9 mouse cellular contexts compared by ENCODE assay signal in genomic region chr2:160327167-160327566, GRCm38 (mm10). TPM values are rescaled to one million over a fixed set of nuclear protein-coding genes. Genes with fewer than 3 reads are reported as not detected.
DNase-seq lines count a peak whose midpoint lies in the region; ATAC-seq and TF ChIP-seq lines count a peak whose summit lies in the region.
"Had no signal": no experiment of that assay in that cellular context is flagged by ENCODE, and none has a peak within 500 bp of the region (broad histone marks: within the 10 kb centered on the region; RNA-seq: fewer than 3 reads in every experiment).

No protein-coding gene starts in this region.

- H3K4me2 ChIP-seq in lung, embryonic 14.5 days = no peak overlapping the region
- no peak overlapping the region for H3K4me2 ChIP-seq in neural tube, embryonic 15.5 days
- H3K4me2 ChIP-seq in forebrain, embryonic 15.5 days (replicated peaks) = no peak overlapping the region

- H3K36me3 ChIP-seq in erythroblast, embryonic 14.5 days (ENCODE audit: control insufficient read depth) = no peaks in the 10 kb centered on the region
- H3K36me3 ChIP-seq in kidney, adult 2 months (ENCODE audit: control insufficient read depth, insufficient read depth, low read length) = no peaks in the 10 kb centered on the region
- H3K36me3 ChIP-seq in lung, embryonic 14.5 days (ENCODE audit: insufficient read depth) = no peaks in the 10 kb centered on the region
- H3K36me3 ChIP-seq in neural tube, embryonic 15.5 days = no peaks in the 10 kb centered on the region
- H3K36me3 ChIP-seq in forebrain, embryonic 15.5 days = no peaks in the 10 kb centered on the region

- H3K4me3 ChIP-seq in erythroblast, embryonic 14.5 days (replicated peaks) = peak overlapping the region; percentile 18
- no peak overlapping the region for H3K4me3 ChIP-seq in kidney, adult 2 months (ENCODE audit: insufficient read depth, low read depth, low read length)
- no peak overlapping the region for H3K4me3 ChIP-seq in lung, embryonic 14.5 days (ENCODE audit: low read depth, low read length)
- H3K4me3 ChIP-seq in neural tube, embryonic 15.5 days (replicated peaks) = no peak overlapping the region
- no peak overlapping the region for H3K4me3 ChIP-seq in forebrain, embryonic 15.5 days

- no peak for ATAC-seq in erythroblast, adult 5-6 weeks (replicated peaks; ENCODE audit: low FRiP score, poor library complexity, severe bottlenecking)
- peak; percentile 38; the same call in 1 of the 2 replicates for ATAC-seq in lung, embryonic 14.5 days (ENCODE audit: insufficient read depth)
- ATAC-seq in neural tube, embryonic 15.5 days (ENCODE audit: low FRiP score) = no peak
- no peak for ATAC-seq in forebrain, embryonic 15.5 days (replicated peaks)

- no peak overlapping the region for H3K9ac ChIP-seq in lung, embryonic 14.5 days
- no peak overlapping the region for H3K9ac ChIP-seq in neural tube, embryonic 15.5 days (replicated peaks)
- H3K9ac ChIP-seq in forebrain, embryonic 15.5 days (replicated peaks) = no peak overlapping the region

- H3K27ac ChIP-seq in kidney, adult 2 months (ENCODE audit: insufficient read depth, low read depth, low read length) = no peak overlapping the region
- no peak overlapping the region for H3K27ac ChIP-seq in lung, embryonic 14.5 days (ENCODE audit: low read depth)
- no peak overlapping the region for H3K27ac ChIP-seq in neural tube, embryonic 15.5 days (replicated peaks)
- H3K27ac ChIP-seq in forebrain, embryonic 15.5 days (replicated peaks) = no peak overlapping the region

- WGBS in kidney, adult 2 months = 49% methylated on average over 4 of the region's 4 CpGs
- WGBS in lung, embryonic 14.5 days = 28% methylated on average over 4 of the region's 4 CpGs
- 63% methylated on average over 4 of the region's 4 CpGs for WGBS in neural tube, embryonic 15.5 days
- 43% methylated on average over 4 of the region's 4 CpGs for WGBS in forebrain, embryonic 15.5 days

- no peak for TF ChIP-seq POLR2A in kidney, adult 2 months (IDR thresholded peaks at IDR 0.05; ENCODE audit: low read depth, low read length)

- TF ChIP-seq CTCF in kidney, adult 2 months (conservative IDR thresholded peaks at IDR 0.05; ENCODE audit: insufficient read depth, insufficient read length, low read depth, low read length) = no peak
- TF ChIP-seq CTCF in lung, embryonic 14.5 days (IDR thresholded peaks at IDR 0.05; ENCODE audit: low read depth) = no peak

- no peaks in the 10 kb centered on the region for H3K27me3 ChIP-seq in erythroblast, embryonic 14.5 days (ENCODE audit: control insufficient read depth)
- H3K27me3 ChIP-seq in kidney, adult 2 months (replicated peaks; ENCODE audit: control insufficient read depth, insufficient read depth, low read length) = no peaks in the 10 kb centered on the region
- no peaks in the 10 kb centered on the region for H3K27me3 ChIP-seq in lung, embryonic 14.5 days (ENCODE audit: insufficient read depth, low read length)
- no peaks in the 10 kb centered on the region for H3K27me3 ChIP-seq in neural tube, embryonic 15.5 days (replicated peaks)
- H3K27me3 ChIP-seq in forebrain, embryonic 15.5 days = no peaks in the 10 kb centered on the region

- peak; percentile 98 for DNase-seq in heart, adult 11 months
- peak; percentile 78 for DNase-seq in kidney, adult 2 months
- peak; percentile 64 for DNase-seq in lung, embryonic 14.5 days
- no peak for DNase-seq in left cerebral cortex, adult 18-20 months (ENCODE audit: low spot score in 2 of 2)
- DNase-seq: midbrain, embryonic 14.5 days had no signal

- H3K4me1 ChIP-seq in erythroblast, embryonic 14.5 days (ENCODE audit: control insufficient read depth) = no peaks in the 10 kb centered on the region
- H3K4me1 ChIP-seq in kidney, adult 2 months (ENCODE audit: control insufficient read depth, insufficient read depth, low read length) = no peaks in the 10 kb centered on the region
- H3K4me1 ChIP-seq in lung, embryonic 14.5 days (ENCODE audit: insufficient read depth) = peaks cover 14% of the 10 kb centered on the region
- H3K4me1 ChIP-seq in neural tube, embryonic 15.5 days = 0 out of 2 replicates have a peak, but pooled peaks cover 6% of the 10 kb centered on the region
- peaks cover 5% of the 10 kb centered on the region; the same call in 1 of the 2 replicates for H3K4me1 ChIP-seq in forebrain, embryonic 15.5 days

- no peaks in the 10 kb centered on the region for H3K9me3 ChIP-seq in erythroblast, embryonic 14.5 days (ENCODE audit: control insufficient read depth, low read length)
- H3K9me3 ChIP-seq in lung, embryonic 14.5 days (ENCODE audit: low read depth, low read length) = no peaks in the 10 kb centered on the region
- no peaks in the 10 kb centered on the region for H3K9me3 ChIP-seq in neural tube, embryonic 15.5 days (replicated peaks)
- no peaks in the 10 kb centered on the region for H3K9me3 ChIP-seq in forebrain, embryonic 15.5 days

RNA-seq across cellular contexts. Expression of gene Gm826, which starts 6.8 kb away (rescaled TPM):
- not detected in 2 replicates for polyA plus RNA-seq in erythroblast, embryonic 14.5 days (2012)
- not detected in 2 replicates for total RNA-seq in erythroblast, adult 5-6 weeks (2015; ENCODE audit: low replicate concordance)
- 0.70 TPM in 1 of 2 replicates, not detected in the other for total RNA-seq in erythroblast, adult 5-6 weeks (2017; ENCODE audit: low replicate concordance)
- 0.25 and 0.41 TPM in 2 replicates for polyA plus RNA-seq in kidney, adult 2 months (2012; rRNA removed)
- polyA plus RNA-seq in lung, embryonic 14.5 days (2014; fragmentation: Nextera tagmentation; extraction: Ambion mirVana) = 0.70 TPM in 1 of 2 replicates, not detected in the other
- total RNA-seq in left cerebral cortex, adult 18-20 months (2021) = under 1 TPM in 1 of 2 experiments, not detected in 1; 0.45 TPM
- 0.42 TPM in 1 of 2 replicates, not detected in the other for polyA plus RNA-seq in neural tube, embryonic 15.5 days (2015; fragmentation: Nextera tagmentation; extraction: Ambion mirVana)
- 0.24 TPM in 2 replicates for polyA plus RNA-seq in forebrain, embryonic 15.5 days (2015; fragmentation: Nextera tagmentation; extraction: Ambion mirVana)

RNA-seq across cellular contexts. Expression of gene Mafb, which starts 39.7 kb away (rescaled TPM):
- polyA plus RNA-seq in erythroblast, embryonic 14.5 days (2012) = 0.28 TPM in 2 replicates
- 4.8 and 5.4 TPM in 2 replicates for total RNA-seq in erythroblast, adult 5-6 weeks (2015; ENCODE audit: low replicate concordance)
- total RNA-seq in erythroblast, adult 5-6 weeks (2017; ENCODE audit: low replicate concordance) = 1.4 and 3.2 TPM in 2 replicates
- polyA plus RNA-seq in kidney, adult 2 months (2012; rRNA removed) = 8.0 and 8.5 TPM in 2 replicates
- polyA plus RNA-seq in lung, embryonic 14.5 days (2014; fragmentation: Nextera tagmentation; extraction: Ambion mirVana) = 2.8 and 3.4 TPM in 2 replicates
- 10 to 100 TPM; 19.9 to 20.2 TPM for total RNA-seq in left cerebral cortex, adult 18-20 months (2021)
- polyA plus RNA-seq in neural tube, embryonic 15.5 days (2015; fragmentation: Nextera tagmentation; extraction: Ambion mirVana) = 20.1 and 22.9 TPM in 2 replicates
- 13.5 and 16.2 TPM in 2 replicates for polyA plus RNA-seq in forebrain, embryonic 15.5 days (2015; fragmentation: Nextera tagmentation; extraction: Ambion mirVana)

Comparison
In these comparisons a context has a peak if more than half of its experiments do, and no peak if none do; other contexts are left out.
1. DNase-seq: peak in heart, adult 11 months (single experiment), kidney, adult 2 months (single experiment) and lung, embryonic 14.5 days (single experiment); none in left cerebral cortex, adult 18-20 months (0 of 2).